Comparison of ENCODE assay signal across 21 mouse cellular contexts in genomic region chr2:35591961-35592724, GRCm38 (mm10). TPM values are rescaled to one million over a fixed set of nuclear protein-coding genes. Genes with fewer than 3 reads are reported as not detected.
DNase-seq lines count a peak whose midpoint lies in the region; ATAC-seq and TF ChIP-seq lines count a peak whose summit lies in the region.
"Had no signal": no experiment of that assay in that cellular context is flagged by ENCODE, and none has a peak within 500 bp of the region (broad histone marks: within the 10 kb centered on the region; RNA-seq: fewer than 3 reads in every experiment).

No protein-coding gene starts in this region.

- peak; percentile 39 to 69 for DNase-seq in heart, adult 9 months (ENCODE audit: low spot score in 2 of 2)
- no peak for DNase-seq in heart, postnatal 14 days
- DNase-seq in lung, postnatal 0 days (ENCODE audit: low spot score): no peak
- DNase-seq in lung, adult 2 months: no peak
- no peak for DNase-seq in midbrain, embryonic 11.5 days (ENCODE audit: low spot score, missing footprints)
- DNase-seq in urinary bladder, adult 2 months (ENCODE audit: low spot score): no peak
- DNase-seq: adrenal gland, postnatal 14 days; cerebellum, adult 8-10 months; cerebellum, postnatal 36 days; embryo, embryonic 11 days; gastrocnemius, postnatal 14 days; liver, postnatal 0 days; thymus, postnatal 25 days had no signal

- no peaks in the 10 kb centered on the region for H3K9me3 ChIP-seq in lung, postnatal 0 days (ENCODE audit: low read length)
- no peaks in the 10 kb centered on the region for H3K9me3 ChIP-seq in heart, embryonic 14.5 days (ENCODE audit: control insufficient read depth, low read length)
- H3K9me3 ChIP-seq in midbrain, embryonic 11.5 days (ENCODE audit: control insufficient read depth, low read length): no peaks in the 10 kb centered on the region
- H3K9me3 ChIP-seq: embryonic facial prominence, embryonic 13.5 days; forebrain, embryonic 13.5 days; hindbrain, embryonic 15.5 days; midbrain, embryonic 10.5 days; stomach, embryonic 15.5 days had no signal

- 53% methylated on average over 14 of the region's 14 CpGs for WGBS in lung, postnatal 0 days
- WGBS in lung, adult 2 months: 53% methylated on average over 14 of the region's 14 CpGs
- WGBS in heart, embryonic 14.5 days: 40% methylated on average over 14 of the region's 14 CpGs
- 78% methylated on average over 14 of the region's 14 CpGs for WGBS in midbrain, embryonic 11.5 days

- no peak overlapping the region for H3K4me3 ChIP-seq in lung, postnatal 0 days (ENCODE audit: low read depth, low read length)
- H3K4me3 ChIP-seq in lung, adult 2 months (replicated peaks; ENCODE audit: extremely low read depth, low read depth, low read length): no peak overlapping the region
- H3K4me3 ChIP-seq in heart, embryonic 14.5 days (ENCODE audit: control insufficient read depth in 1 of 2, insufficient read depth in 1 of 2, low read depth in 1 of 2, low read length in 2 of 2): no peak overlapping the region
- no peak overlapping the region for H3K4me3 ChIP-seq in midbrain, embryonic 11.5 days (ENCODE audit: low read depth, low read length)
- H3K4me3 ChIP-seq: embryonic facial prominence, embryonic 13.5 days; erythroblast, embryonic 14.5 days; forebrain, embryonic 13.5 days; hindbrain, embryonic 15.5 days; midbrain, embryonic 10.5 days; stomach, embryonic 15.5 days had no signal

- H3K9ac ChIP-seq in lung, postnatal 0 days (replicated peaks; ENCODE audit: low read depth): no peak overlapping the region
- H3K9ac ChIP-seq in heart, embryonic 14.5 days (ENCODE audit: low read length): peak overlapping the region; percentile 53
- H3K9ac ChIP-seq in midbrain, embryonic 11.5 days (ENCODE audit: low read length): no peak overlapping the region
- H3K9ac ChIP-seq: embryonic facial prominence, embryonic 13.5 days; forebrain, embryonic 13.5 days; hindbrain, embryonic 15.5 days; liver, postnatal 0 days; stomach, embryonic 15.5 days had no signal

- H3K27me3 ChIP-seq in lung, postnatal 0 days (replicated peaks; ENCODE audit: insufficient read depth, low read length): no peaks in the 10 kb centered on the region
- H3K27me3 ChIP-seq in heart, embryonic 14.5 days (ENCODE audit: control insufficient read depth, insufficient read depth, low read length): no peaks in the 10 kb centered on the region
- no peaks in the 10 kb centered on the region; the same call in 1 of the 2 replicates for H3K27me3 ChIP-seq in midbrain, embryonic 11.5 days (ENCODE audit: control insufficient read depth, insufficient read depth, low read length)
- H3K27me3 ChIP-seq: hindbrain, embryonic 15.5 days; stomach, embryonic 15.5 days had no signal

- intact Hi-C loops in heart, postnatal 14 days (cut with DNase I): no loop called here

- H3K27ac ChIP-seq in lung, postnatal 0 days (ENCODE audit: low read length): peak overlapping the region; percentile 47
- H3K27ac ChIP-seq in heart, embryonic 14.5 days (replicated peaks in 1 of 2; ENCODE audit: control insufficient read depth in 1 of 2, insufficient read depth in 1 of 2, low read depth in 2 of 2, low read length in 2 of 2): peak overlapping the region; percentile 90 to 91
- no peak overlapping the region for H3K27ac ChIP-seq in midbrain, embryonic 11.5 days (ENCODE audit: low read depth, low read length)
- H3K27ac ChIP-seq: embryonic facial prominence, embryonic 13.5 days; forebrain, embryonic 13.5 days; hindbrain, embryonic 15.5 days; macrophage; midbrain, embryonic 10.5 days; stomach, embryonic 15.5 days had no signal

- ATAC-seq in lung, postnatal 0 days: no peak
- no peak for ATAC-seq in heart, embryonic 14.5 days (ENCODE audit: insufficient number of reproducible peaks, insufficient read depth, low FRiP score, low read depth)
- ATAC-seq in midbrain, embryonic 11.5 days (ENCODE audit: low FRiP score): no peak
- ATAC-seq: liver, postnatal 0 days had no signal

- no peak for TF ChIP-seq POLR2A in lung, adult 2 months (IDR thresholded peaks at IDR 0.05; ENCODE audit: borderline replicate concordance, extremely low read depth, low read depth, low read length)

- no peak for TF ChIP-seq EP300 in lung, postnatal 0 days (IDR thresholded peaks at IDR 0.05)

- no peak overlapping the region for H3K4me2 ChIP-seq in lung, postnatal 0 days (replicated peaks; ENCODE audit: low read depth, low read length)
- peak overlapping the region; percentile 43 for H3K4me2 ChIP-seq in heart, embryonic 14.5 days (ENCODE audit: low read length)
- H3K4me2 ChIP-seq in midbrain, embryonic 11.5 days: no peak overlapping the region
- H3K4me2 ChIP-seq: embryonic facial prominence, embryonic 13.5 days; forebrain, embryonic 13.5 days; hindbrain, embryonic 15.5 days; stomach, embryonic 15.5 days had no signal

- TF ChIP-seq CTCF in lung, postnatal 0 days (IDR thresholded peaks at IDR 0.05): no peak
- TF ChIP-seq CTCF in lung, adult 2 months (IDR thresholded peaks at IDR 0.05; ENCODE audit: insufficient read depth, low read length): no peak

- H3K36me3 ChIP-seq in lung, postnatal 0 days (ENCODE audit: insufficient read depth, low read length): no peaks in the 10 kb centered on the region
- no peaks in the 10 kb centered on the region for H3K36me3 ChIP-seq in heart, embryonic 14.5 days (ENCODE audit: control insufficient read depth, insufficient read depth, low read length)
- H3K36me3 ChIP-seq in midbrain, embryonic 11.5 days (ENCODE audit: control insufficient read depth, insufficient read depth, low read length): no peaks in the 10 kb centered on the region
- H3K36me3 ChIP-seq: embryonic facial prominence, embryonic 13.5 days; hindbrain, embryonic 15.5 days; midbrain, embryonic 10.5 days had no signal

- H3K4me1 ChIP-seq in lung, postnatal 0 days (ENCODE audit: insufficient read depth, low read depth, low read length): peaks cover 35% of the 10 kb centered on the region; the same call in 1 of the 2 replicates
- peaks cover 33% of the 10 kb centered on the region for H3K4me1 ChIP-seq in lung, adult 2 months (ENCODE audit: control insufficient read depth, insufficient read depth, low read length)
- H3K4me1 ChIP-seq in heart, embryonic 14.5 days (ENCODE audit: control insufficient read depth in 2 of 2, insufficient read depth in 2 of 2, low read length in 2 of 2): peaks cover 87 to 98% of the 10 kb centered on the region in 2 experiments
- peaks cover 9% of the 10 kb centered on the region for H3K4me1 ChIP-seq in midbrain, embryonic 11.5 days (ENCODE audit: control insufficient read depth, insufficient read depth, low read length)

RNA-seq across cellular contexts. Expression of gene Dab2ip, which starts 34.1 kb away (rescaled TPM):
- total RNA-seq in heart, postnatal 14 days (2021): 10 to 100 TPM; 51.1 to 55.8 TPM
- polyA plus RNA-seq in lung, postnatal 0 days (2015; fragmentation: Nextera tagmentation; extraction: Ambion mirVana): 75.8 and 83.4 TPM in 2 replicates
- 113 and 132 TPM in 2 replicates for polyA plus RNA-seq in lung, adult 2 months (2012; rRNA removed)
- 46.6 and 49.8 TPM in 2 replicates for polyA plus RNA-seq in heart, embryonic 14.5 days (2014; fragmentation: Nextera tagmentation; extraction: Ambion mirVana)
- polyA plus RNA-seq in midbrain, embryonic 11.5 days (2014; fragmentation: Nextera tagmentation; extraction: Ambion mirVana): 32.6 and 42.3 TPM in 2 replicates
- 65.2 and 77.8 TPM in 2 replicates for polyA plus RNA-seq in urinary bladder, adult 2 months (2012; rRNA removed)

Comparison
In these comparisons a context has a peak if more than half of its experiments do, and no peak if none do; other contexts are left out.
1. DNase-seq: peak in heart, adult 9 months (2 of 2); none in heart, postnatal 14 days (0 of 2), lung, postnatal 0 days (single experiment), lung, adult 2 months (single experiment), midbrain, embryonic 11.5 days (single experiment) and urinary bladder, adult 2 months (single experiment).